Mouse (Mus musculus): ENCODE measurements around the gene Rad23b.
"Not testable (repeated sequence)": the region's sequence is repeated elsewhere in the genome, so short reads cannot be mapped to it uniquely, and the experiment has no call there.

- TF ChIP-seq CTCF (IDR thresholded peaks at IDR 0.05; ENCODE audit: insufficient read depth, low read length); POLR2A (IDR thresholded peaks at IDR 0.05; ENCODE audit: borderline replicate concordance, extremely low read depth, low read depth, low read length): not testable (repeated sequence)
Observed at GRCm38 (mm10) chr4:55409578-55410224, 59.9 kb downstream of the Rad23b start.

All from lung, adult 2 months (tissue).